Mouse (Mus musculus) spleen, adult 12 weeks (tissue): ENCODE measurements around the gene Pdss2.
"Not testable (repeated sequence)": the region's sequence is repeated elsewhere in the genome, so short reads cannot be mapped to it uniquely, and the experiment has no call there.

Experiments used
- DNase-seq: peaks from one replicate; pipeline ENCODE4 v3.0.0; 2022; ENCODE audit warnings: low spot score

Pdss2 gene

GRCm38 (mm10) chr10:43242215-43242614 is 20.9 kb downstream of the Pdss2 start:
- no peak for DNase-seq

DNA sequence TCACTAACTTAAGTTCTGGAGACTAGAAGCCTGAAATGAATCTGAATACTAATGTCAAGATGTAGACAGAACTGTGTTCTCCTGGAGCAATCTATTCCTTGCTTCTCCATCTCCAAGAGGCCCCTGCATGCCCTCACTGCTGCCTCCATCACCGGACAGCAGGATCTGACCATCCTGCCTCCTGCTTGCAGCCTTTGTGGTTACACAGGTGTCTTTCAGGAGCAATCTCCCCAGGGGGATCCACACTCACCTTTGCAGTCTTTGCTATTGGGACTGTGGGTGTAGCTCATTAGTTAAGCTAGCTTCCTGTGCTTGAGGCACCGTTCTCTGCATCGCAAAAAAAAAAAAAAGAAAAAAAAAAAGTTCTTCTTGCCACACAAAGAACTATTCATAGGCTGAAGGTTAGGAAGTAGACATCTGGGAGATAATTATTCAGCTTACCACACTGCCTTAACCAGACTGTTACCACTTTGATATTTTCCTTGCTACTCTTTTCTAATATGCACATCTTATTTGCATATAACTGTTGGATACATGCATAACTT is 23.0 kb downstream of the Pdss2 start:
- DNase-seq, result no peak

DNA sequence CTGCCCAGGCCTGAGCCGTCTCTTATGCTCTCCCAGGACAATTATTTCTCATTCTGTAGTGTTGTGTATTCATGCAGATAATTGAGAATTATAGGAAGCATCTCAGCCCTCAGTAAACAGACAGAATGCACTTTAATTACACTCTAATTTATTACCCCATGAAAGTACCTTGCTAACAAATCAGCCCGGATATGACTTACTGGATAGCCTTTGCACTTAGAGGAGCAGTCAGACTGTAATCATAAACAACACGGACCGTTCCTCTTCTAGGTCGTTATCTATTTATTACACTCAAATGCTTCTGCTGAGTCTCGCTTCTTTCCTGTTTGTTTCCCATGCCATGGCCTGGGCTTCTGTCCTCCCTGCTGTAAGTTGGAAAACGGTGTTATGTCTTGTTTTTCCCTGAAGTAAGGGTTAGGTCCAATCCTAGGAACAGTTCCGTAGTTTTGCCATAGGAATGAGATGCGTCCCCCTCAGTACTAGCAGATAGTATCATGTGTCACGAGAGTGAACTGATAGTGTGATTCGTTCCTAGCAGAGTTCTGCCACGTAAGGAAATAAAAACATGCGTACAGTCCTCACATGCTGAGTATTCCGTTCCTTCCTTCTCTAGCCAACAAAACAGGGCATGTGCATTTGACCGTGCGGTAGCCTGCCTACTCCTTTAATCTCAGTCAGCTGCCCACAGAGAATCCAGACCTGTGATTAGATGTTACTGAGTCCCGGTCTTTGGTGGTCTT is 24.3 kb downstream of the Pdss2 start:
- DNase-seq, result no peak

- no peak for DNase-seq
These were observed 26.7 kb downstream of the Pdss2 start for GRCm38 (mm10) chr10:43247994-43248393.

- DNase-seq, result no peak
These were observed 31.0 kb downstream of the Pdss2 start for GRCm38 (mm10) chr10:43252324-43252723.

- not testable (repeated sequence) for DNase-seq
These were observed 35.7 kb downstream of the Pdss2 start for GRCm38 (mm10) chr10:43256965-43257364.

DNA sequence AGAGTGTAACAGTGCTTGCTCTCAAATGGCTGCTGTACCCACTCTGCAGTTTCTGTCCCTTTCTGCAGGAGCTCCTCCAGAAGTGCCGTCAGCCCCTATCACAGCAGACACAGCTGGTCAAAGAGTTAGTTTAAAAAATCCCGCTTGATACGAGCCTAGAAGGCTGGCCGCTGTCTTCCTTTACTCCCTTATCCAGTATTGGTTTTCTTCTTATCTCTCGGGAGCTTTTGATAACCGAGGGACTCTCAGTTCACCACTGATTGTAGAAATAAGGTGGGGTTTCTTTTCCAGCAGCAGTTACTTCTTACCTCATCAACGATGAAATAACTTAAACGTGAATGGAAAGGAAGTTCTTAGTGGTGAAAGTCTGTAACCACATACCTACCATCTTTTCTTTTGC is 36.2 kb downstream of the Pdss2 start:
- DNase-seq, result not testable (repeated sequence)

DNA sequence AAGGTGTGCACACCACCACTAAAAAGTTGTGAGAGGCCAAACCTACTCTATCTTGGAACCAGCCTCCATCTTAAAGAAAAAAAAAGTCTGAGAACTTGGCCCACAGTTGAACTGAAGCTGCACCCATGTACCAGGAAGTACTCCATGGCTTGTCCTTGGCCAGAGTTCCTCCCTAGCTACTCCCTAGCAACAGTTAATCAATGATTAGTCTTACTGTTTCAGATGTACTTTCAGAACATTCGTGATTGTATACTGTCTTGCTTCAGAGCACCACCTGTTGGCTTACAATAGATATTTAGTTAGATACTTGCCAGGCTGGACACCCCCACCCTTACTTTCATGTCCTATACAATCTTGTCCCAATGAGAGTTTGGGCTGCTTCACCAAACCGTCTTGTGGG is 50.0 kb downstream of the Pdss2 start:
- no peak for DNase-seq

DNA sequence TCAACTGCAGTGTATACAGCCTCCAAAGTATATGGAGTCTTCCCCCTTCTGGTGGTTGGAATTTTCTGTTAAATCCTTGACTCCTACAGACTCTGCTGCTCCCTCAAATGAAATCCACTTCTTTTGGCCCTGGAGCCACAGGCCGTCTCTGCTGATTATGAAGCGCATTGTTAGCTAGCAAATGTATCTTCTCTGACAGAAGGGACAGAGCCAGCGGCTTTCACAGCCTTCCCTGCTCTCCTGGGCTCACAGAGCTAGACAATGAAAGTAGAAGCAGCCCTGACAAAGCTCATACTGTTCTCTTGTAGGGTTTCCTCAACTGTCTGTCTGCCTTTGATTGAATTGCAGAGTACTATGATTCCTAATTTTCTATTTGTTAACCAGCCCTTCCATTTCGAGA is 51.1 kb downstream of the Pdss2 start:
- DNase-seq, result no peak

- DNase-seq, result no peak
These were observed 51.8 kb downstream of the Pdss2 start for GRCm38 (mm10) chr10:43273057-43273456.

DNA sequence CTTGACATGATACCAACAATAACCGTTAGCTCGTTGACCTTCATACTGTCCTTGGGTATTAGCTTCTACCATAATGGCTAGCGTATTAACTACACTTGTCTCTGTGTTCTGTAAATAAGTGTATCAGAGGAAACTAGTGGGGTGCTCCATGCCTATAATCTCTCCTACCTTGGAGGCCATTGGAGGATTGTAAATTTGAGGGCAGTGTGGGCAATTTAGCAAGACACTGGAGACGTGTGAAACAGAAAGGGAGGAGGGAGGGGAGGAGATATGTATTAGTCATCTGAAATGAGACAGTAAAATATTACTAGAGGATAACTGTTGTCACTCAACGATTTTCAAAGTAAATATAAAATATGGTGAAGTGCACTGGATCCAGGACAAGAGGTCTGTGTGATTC is 54.2 kb downstream of the Pdss2 start:
- no peak for DNase-seq

DNA sequence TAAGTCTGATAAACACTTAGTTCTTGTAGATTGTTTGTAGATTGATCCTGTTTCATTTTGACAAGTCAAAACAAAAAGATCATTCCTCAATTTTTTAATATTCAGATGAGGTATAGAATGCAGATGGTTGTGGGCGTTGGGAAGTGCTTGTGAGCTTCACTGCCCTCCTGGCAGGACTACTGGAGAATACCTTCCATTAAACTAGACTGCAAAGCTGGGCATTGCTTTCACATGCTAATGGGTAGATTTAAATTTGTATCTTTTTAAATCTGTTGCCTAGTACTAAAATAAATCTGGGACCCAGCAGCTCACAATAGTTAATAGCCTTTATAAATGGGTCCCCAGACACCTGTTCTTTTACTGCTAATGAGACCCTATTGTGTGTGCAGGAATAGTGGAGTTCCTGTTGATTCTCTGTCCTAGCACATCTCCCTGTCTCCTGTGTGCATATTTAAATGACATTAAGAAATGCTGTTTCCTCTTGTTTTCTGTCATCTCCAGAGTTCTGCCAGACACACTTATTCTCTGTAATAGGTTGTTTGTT is 54.9 kb downstream of the Pdss2 start:
- no peak for DNase-seq

GRCm38 (mm10) chr10:43277266-43278145 is 56.2 kb downstream of the Pdss2 start:
- no peak for DNase-seq

DNA sequence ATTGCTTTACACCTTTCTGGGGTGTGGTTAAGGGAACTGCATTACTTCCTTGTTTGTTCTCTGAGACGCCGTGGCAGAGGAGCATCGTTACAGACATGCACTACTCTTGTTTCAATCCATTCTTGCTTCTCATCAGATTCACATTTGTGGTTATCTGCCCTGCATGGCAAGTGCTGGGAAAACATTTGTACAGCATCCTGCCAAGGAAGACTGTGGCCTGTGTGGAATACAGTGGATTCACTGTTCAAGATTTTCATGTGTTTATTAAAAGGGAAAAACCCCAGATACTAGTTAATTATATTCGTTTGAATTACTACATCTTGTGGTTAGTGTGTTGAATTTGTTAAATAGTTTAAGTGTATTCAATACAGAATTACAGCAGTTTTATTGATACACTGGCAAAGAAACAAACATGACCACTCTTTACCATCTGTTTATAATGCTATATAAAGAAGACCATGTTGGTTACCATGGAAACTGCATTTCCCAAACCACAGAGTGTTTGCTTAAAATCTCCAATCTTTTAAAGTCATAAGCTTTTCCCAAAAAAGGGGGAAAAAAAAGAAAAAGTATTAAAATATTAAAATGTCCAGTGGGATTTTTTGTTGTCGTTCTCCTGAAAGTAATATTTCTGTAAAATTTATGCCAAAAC is 58.5 kb downstream of the Pdss2 start:
- no peak for DNase-seq

GRCm38 (mm10) chr10:43285541-43285940 is 64.3 kb downstream of the Pdss2 start:
- no peak for DNase-seq

DNA sequence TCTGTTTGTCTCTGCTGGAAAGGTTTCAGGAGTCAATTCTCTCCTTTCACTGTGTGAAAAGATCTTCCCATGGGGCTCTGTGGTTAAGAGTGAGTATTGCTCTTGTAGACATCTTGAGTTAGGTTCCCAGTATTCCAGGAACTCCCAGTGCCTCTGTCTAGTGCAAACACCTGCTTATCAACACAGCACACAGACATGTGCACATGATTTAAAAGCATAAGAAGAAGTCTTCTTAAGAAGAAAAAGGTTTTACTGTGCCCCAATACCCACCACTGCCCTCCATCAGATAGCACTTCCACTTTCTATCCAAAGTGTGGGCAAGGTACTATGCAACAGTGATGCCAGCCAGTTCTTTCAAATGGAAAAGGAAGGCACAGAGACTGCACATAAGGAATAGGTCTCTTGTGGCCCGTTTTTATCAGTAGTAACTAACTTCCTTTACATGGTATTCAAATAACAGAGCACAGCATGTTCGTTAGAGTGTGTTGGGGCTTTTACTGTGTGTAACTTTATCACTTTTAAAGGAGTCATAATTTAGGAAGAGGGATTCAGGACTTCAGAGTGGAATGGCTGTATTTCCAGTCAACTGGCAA is 69.4 kb downstream of the Pdss2 start:
- DNase-seq, result no peak

DNA sequence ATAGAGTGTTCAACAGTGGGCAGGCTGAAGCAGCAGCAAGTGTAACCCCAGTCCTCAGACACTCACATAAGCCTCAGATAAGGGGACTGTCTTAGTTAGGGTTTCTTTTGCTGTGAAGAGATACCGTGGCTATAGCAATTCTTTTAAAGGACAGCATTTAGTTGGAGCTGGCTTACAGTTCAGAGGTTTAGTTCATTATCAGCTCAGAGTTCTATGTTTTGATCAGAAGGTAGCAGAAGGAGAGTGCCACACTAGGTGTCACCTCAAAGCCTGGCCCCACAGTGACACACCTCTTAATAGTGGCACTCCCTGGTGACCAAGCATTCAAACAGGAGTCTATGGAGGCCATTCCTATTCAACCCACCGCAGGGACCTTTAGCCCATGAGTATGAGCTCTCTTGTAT is 70.0 kb downstream of the Pdss2 start:
- no peak for DNase-seq

- no peak for DNase-seq
These were observed 71.2 kb downstream of the Pdss2 start for GRCm38 (mm10) chr10:43292454-43292853.

GRCm38 (mm10) chr10:43294331-43294730 is 73.0 kb downstream of the Pdss2 start:
- DNase-seq, result no peak

DNA sequence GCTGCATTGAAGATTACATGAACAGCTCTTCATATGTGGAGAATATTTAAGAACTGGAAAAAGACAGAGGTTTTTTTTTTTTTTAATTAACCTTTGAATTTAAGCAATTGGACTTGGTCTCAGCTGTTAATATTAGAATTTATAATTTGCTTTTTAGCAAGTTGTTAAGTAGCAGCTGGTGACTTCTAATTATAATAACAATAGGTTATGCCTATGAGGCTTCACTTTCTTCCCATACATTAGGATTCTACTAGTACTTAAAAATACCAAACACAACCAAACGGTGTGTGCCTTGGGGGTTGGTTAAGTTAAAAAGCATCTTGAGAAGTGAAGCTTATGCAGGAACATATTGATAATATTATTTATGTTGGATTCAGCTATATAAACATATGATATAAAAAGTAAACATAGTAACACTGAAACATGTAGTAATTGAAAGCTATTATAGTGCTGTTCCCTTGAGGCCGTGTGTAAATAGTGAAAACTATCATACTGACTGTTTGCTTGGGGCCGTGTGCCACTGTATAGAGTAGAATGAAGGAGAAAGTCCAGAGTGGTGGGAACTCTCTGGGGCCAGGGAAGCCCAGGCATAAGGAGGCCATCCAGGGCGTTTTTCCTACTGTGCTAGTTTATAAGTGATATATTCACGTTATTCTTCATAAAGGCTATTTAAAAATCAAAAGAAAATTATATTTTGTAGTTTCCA is 87.0 kb downstream of the Pdss2 start:
- DNase-seq, result no peak

- no peak for DNase-seq
These were observed 89.6 kb downstream of the Pdss2 start for GRCm38 (mm10) chr10:43310781-43311392.
